Mouse (Mus musculus): Measurements from ENCODE around the gene Gzmk. TPM values are rescaled to one million over a fixed set of nuclear protein-coding genes. Genes with fewer than 3 reads are reported as not detected.

The Gzmk gene
- polyA plus RNA-seq (2012; rRNA removed; ENCODE audit: low replicate concordance) = 0.17 TPM in 1 of 2 replicates, not detected in the other

DNA sequence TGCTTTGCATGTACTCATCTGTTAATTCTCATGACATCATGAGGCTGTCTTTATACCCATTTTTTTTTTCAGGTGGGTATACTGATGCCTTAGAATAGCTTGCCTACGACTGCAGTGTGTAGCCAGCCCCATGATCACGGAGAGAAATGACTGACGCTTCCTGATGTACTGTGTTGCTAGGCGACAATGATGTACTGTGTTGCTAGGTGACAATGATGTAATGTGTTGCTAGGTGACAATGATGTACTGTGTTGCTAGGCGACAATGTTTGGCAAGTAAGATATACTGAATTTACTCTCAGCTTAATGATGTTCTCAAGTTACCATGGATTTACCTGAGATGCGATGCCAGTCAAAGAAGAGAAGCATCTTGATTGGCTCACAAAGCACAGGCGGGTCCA lies at the start of gene Gzmk:
Gene Gzmk, minus strand, starts transcription at position 98 of the 400 bp plus-strand sequence.

GRCm38 (mm10) chr13:113209624-113210023 lies 16.1 kb downstream of the Gzmk start, which contains the start of gene Esm1:
TSS of gene Esm1 (plus strand) at chr13:113209659.

Other genes with a start within 250 kb of the Gzmk start
- 0.32 and 0.76 TPM in 2 replicates for gene Ccno, start 238.1 kb downstream of the Gzmk start, polyA plus RNA-seq (2012; rRNA removed; ENCODE audit: low replicate concordance)
- gene Mcidas, start 232.1 kb downstream of the Gzmk start, polyA plus RNA-seq (2012; rRNA removed; ENCODE audit: low replicate concordance) = 0.05 TPM in 1 of 2 replicates, not detected in the other
- gene Cdc20b, start 190.8 kb downstream of the Gzmk start, polyA plus RNA-seq (2012; rRNA removed; ENCODE audit: low replicate concordance) = not detected in 2 replicates
- 0.48 TPM in 1 of 2 replicates, not detected in the other for gene Gpx8, start 179.5 kb downstream of the Gzmk start, polyA plus RNA-seq (2012; rRNA removed; ENCODE audit: low replicate concordance)
- gene Gzma, start 124.9 kb downstream of the Gzmk start, polyA plus RNA-seq (2012; rRNA removed; ENCODE audit: low replicate concordance) = 4.6 and 8.6 TPM in 2 replicates
- gene Esm1, start 16.2 kb downstream of the Gzmk start, polyA plus RNA-seq (2012; rRNA removed; ENCODE audit: low replicate concordance) = 1.3 TPM in 2 replicates
- 0.06 and 0.14 TPM in 2 replicates for gene BC067074, start 67.3 kb upstream of the Gzmk start, polyA plus RNA-seq (2012; rRNA removed; ENCODE audit: low replicate concordance)